Mouse (Mus musculus) embryonic facial prominence, embryonic 13.5 days (tissue): Measurements from ENCODE around the gene Adcyap1r1. TPM values are rescaled to one million over a fixed set of nuclear protein-coding genes. Genes with fewer than 3 reads are reported as not detected.
A peak's percentile ranks its signal among the peaks of the same experiment; 100 is the strongest.

Source experiments
- ATAC-seq: fragments of 200-750 bp; cut with Nextera tagmentation; 2 replicates; pipeline ENCODE4 v1.8.0; 2017; ENCODE audit warnings: low read depth; ENCODE audit not compliant: insufficient number of reproducible peaks, insufficient read depth, low FRiP score, low TSS enrichment
- H3K27ac ChIP-seq: fragments of 300-500 bp; sonication (generic); 2 replicates; pipeline ENCODE4 v1.5.1; 2015; ENCODE audit warnings: moderate library complexity, mild to moderate bottlenecking, inconsistent platforms
- H3K27me3 ChIP-seq: fragments of 300-500 bp; sonication (generic); 2 replicates; pipeline ENCODE4 v1.6.1; 2015; ENCODE audit warnings: mild to moderate bottlenecking, inconsistent platforms
- H3K36me3 ChIP-seq: fragments of 300-500 bp; sonication (generic); 2 replicates; pipeline ENCODE4 v1.6.1; 2015; ENCODE audit warnings: mild to moderate bottlenecking, inconsistent platforms
- H3K4me1 ChIP-seq: fragments of 300-500 bp; sonication (generic); 2 replicates; pipeline ENCODE4 v1.6.1; 2015; ENCODE audit warnings: inconsistent platforms
- H3K4me2 ChIP-seq: fragments of 300-500 bp; sonication (generic); 2 replicates; pipeline ENCODE4 v1.6.1; 2015; ENCODE audit warnings: moderate library complexity, mild to moderate bottlenecking, inconsistent platforms
- H3K4me3 ChIP-seq: fragments of 300-500 bp; sonication (generic); 2 replicates; pipeline ENCODE4 v1.5.1; 2015; ENCODE audit warnings: mild to moderate bottlenecking, inconsistent platforms
- H3K9ac ChIP-seq: fragments of 300-500 bp; sonication (generic); 2 replicates; pipeline ENCODE4 v1.6.1; 2015; ENCODE audit warnings: mild to moderate bottlenecking, inconsistent platforms
- H3K9me3 ChIP-seq: fragments of 300-500 bp; sonication (generic); 2 replicates; pipeline ENCODE4 v1.6.1; 2016; ENCODE audit warnings: inconsistent platforms
- WGBS: fragments of 180-500 bp; shearing (Covaris S2); methylation state at CpG from one replicate; pipeline ENCODE4 v1.1.7; 2015; ENCODE audit warnings: mixed read lengths; 5-methylcytosine and 5-hydroxymethylcytosine counted together
- polyA plus RNA-seq: library from polyadenylated mRNA; unstranded; fragments of >200 nt; fragmentation: Nextera tagmentation; extraction: Ambion mirVana; gene quantifications from 2 replicates; pipeline ENCODE4 v1.2.1, GENCODE M21; 2015

Gene Adcyap1r1
- polyA plus RNA-seq, 1 experiment from 2014 or later, result 1.0 TPM

DNA sequence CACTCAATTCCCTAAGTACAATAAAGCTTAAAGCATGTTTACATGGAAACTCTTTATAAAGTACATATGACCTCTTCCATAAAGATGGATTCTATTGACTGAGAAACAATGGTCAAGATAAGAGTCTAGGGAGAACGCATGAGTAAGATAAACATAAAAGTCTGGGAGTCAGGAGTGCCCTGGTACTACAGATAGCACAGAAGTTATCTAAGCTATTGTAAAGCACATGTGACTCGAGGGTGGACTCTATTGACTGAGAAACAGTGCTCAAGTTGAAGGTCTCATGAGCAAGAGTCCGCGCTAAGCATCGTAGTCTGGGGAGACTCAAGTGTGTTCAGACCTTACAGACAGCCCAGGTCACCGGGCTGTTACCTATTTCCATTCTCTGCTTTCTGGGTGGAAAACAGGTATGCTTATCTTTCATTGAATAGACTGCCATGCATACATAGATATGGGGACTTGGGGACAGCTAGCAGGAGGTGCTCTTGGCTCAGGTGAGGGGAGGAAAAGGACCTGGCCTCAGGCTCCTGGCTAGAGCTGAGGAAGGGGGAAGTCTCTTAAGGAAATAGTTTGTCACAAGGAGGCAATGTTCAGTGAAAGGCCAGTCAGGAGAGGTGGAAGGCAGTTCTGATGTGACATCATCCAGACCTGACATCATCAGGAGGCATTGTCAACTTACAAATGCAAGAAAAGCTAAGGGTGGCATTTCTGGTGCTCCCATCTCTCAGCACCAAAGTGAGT, 57.5 kb downstream of the Adcyap1r1 start:
- Histone ChIP-seq H3K4me3 (no peak overlapping the region), H3K27me3 (no peaks in the 10 kb centered on the region), H3K9me3 (no peaks in the 10 kb centered on the region), H3K9ac (no peak overlapping the region), H3K27ac (no peak overlapping the region), H3K4me2 (no peak overlapping the region), H3K36me3 (no peaks in the 10 kb centered on the region), H3K4me1 (peaks cover 4% of the 10 kb centered on the region; the same call in 1 of the 2 replicates)
- WGBS, result 84% methylated on average over 6 of the region's 6 CpGs
- no peak for ATAC-seq

- Histone ChIP-seq H3K4me2 (no peak overlapping the region), H3K27ac (no peak overlapping the region), H3K9ac (no peak overlapping the region), H3K36me3 (no peaks in the 10 kb centered on the region), H3K4me3 (no peak overlapping the region), H3K27me3 (no peaks in the 10 kb centered on the region), H3K4me1 (peaks cover 4% of the 10 kb centered on the region; the same call in 1 of the 2 replicates), H3K9me3 (no peaks in the 10 kb centered on the region)
- WGBS, result 28% methylated on average over 12 of the region's 12 CpGs
- no peak for ATAC-seq
Observed at GRCm38 (mm10) chr6:55511212-55512065, 59.7 kb downstream of the Adcyap1r1 start.

DNA sequence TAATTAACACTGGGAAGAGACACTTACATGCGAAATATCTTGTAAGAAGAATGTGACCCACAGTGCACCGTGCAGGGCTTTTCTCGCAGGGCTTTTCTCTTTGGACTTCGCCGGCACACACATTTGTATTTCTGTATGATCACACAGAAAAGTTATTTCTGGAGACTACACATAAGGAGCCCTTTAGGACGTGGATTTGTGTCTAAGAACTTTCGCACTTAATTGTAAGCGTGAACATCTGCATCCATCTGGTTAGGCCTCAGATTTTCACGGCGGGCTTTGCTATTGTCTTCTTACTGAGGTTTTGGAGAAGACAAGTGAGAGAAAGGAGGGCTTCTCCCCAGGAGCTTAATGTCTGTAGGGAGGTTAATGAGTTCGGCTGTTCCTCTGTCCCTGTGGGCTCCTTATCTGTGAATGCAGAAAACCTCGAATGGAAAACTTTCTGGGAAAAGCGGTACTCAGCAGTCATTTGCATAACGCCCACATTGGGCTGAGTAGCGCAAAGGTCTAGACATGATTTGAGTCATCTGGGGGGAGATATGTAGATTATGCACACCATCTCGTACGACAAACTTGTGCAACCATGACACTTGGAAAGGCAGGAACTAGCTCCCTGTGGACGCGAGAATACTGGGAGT, 60.4 kb downstream of the Adcyap1r1 start:
- Histone ChIP-seq H3K9me3 (no peaks in the 10 kb centered on the region), H3K9ac (no peak overlapping the region), H3K4me3 (no peak overlapping the region), H3K4me1 (peaks cover 4% of the 10 kb centered on the region; the same call in 1 of the 2 replicates), H3K27ac (no peak overlapping the region), H3K36me3 (no peaks in the 10 kb centered on the region), H3K4me2 (no peak overlapping the region), H3K27me3 (no peaks in the 10 kb centered on the region)
- 51% methylated on average over 19 of the region's 19 CpGs for WGBS
- no peak for ATAC-seq

DNA sequence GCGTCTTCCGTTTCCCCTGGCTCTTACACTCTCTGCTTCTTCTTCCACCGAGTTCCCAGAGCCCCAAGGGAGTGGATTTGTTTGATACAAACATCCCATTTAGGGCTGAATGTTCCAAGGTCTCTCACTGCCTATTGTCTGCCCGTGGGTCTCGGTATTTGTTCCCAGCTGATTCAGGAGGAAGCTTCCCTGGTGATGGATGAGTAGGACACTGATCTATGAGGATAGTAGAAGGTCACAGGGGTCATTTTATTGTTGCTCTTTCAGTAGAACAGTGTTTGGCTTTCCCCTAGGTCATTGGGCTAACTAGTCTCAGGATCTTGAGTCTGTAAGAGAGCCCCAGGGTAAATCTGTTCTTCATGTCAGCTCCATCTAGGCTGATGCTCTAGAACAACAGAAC, 61.7 kb downstream of the Adcyap1r1 start:
- no peak overlapping the region for H3K4me2 ChIP-seq
- 62% methylated on average over 5 of the region's 5 CpGs for WGBS
- H3K4me3 ChIP-seq, result no peak overlapping the region
- no peaks in the 10 kb centered on the region for H3K9me3 ChIP-seq
- H3K27me3 ChIP-seq, result no peaks in the 10 kb centered on the region
- no peak overlapping the region for H3K27ac ChIP-seq
- no peak overlapping the region for H3K9ac ChIP-seq
- ATAC-seq, result no peak
- H3K4me1 ChIP-seq, result peaks cover 4% of the 10 kb centered on the region; the same call in 1 of the 2 replicates
- no peaks in the 10 kb centered on the region for H3K36me3 ChIP-seq

- ATAC-seq, result no peak
- Histone ChIP-seq H3K27me3 (no peaks in the 10 kb centered on the region), H3K4me1 (no peaks in the 10 kb centered on the region), H3K4me2 (peak overlapping the region; percentile 36), H3K27ac (no peak overlapping the region), H3K36me3 (no peaks in the 10 kb centered on the region), H3K4me3 (peak overlapping the region; percentile 9), H3K9me3 (no peaks in the 10 kb centered on the region), H3K9ac (no peak overlapping the region)
- 15% methylated on average over 11 of the region's 11 CpGs for WGBS
Observed at GRCm38 (mm10) chr6:55519605-55520201, 67.9 kb downstream of the Adcyap1r1 start.

GRCm38 (mm10) chr6:55520237-55521095, 68.7 kb downstream of the Adcyap1r1 start:
- H3K4me3 ChIP-seq, result peak overlapping the region; percentile 9; the same call in 1 of the 2 replicates

DNA sequence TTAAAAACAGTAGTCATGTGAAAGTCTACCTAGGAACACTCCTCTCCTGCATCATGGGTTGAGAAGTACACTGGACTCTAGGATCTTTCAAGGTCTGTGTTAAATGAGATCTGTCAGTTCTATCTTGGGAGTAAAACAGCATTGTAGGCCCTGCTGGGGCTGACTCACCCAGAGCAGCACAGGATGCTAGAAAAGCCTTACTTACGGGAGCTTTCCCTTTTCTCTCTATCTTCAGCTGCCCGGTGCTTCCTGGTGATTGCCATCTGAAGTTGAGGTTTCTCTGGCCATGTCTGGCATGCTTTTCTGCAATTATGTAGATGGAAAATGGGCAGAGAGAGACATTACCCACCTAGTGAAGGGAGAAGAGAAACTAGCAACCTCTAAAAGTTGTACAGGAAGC, 84.7 kb downstream of the Adcyap1r1 start:
- WGBS, result 72% methylated on average over 2 of the region's 2 CpGs
- no peaks in the 10 kb centered on the region for H3K4me1 ChIP-seq
- no peaks in the 10 kb centered on the region for H3K27me3 ChIP-seq
- H3K9ac ChIP-seq, result no peak overlapping the region
- H3K36me3 ChIP-seq, result no peaks in the 10 kb centered on the region
- ATAC-seq, result no peak
- H3K4me3 ChIP-seq, result no peak overlapping the region
- no peak overlapping the region for H3K4me2 ChIP-seq
- H3K27ac ChIP-seq, result no peak overlapping the region
- no peaks in the 10 kb centered on the region for H3K9me3 ChIP-seq

More at GRCm38 (mm10) chr6:55520237-55521095, 68.7 kb downstream of the Adcyap1r1 start:
- Histone ChIP-seq H3K36me3 (no peaks in the 10 kb centered on the region), H3K9ac (no peak overlapping the region), H3K9me3 (no peaks in the 10 kb centered on the region), H3K4me2 (peak overlapping the region; percentile 36), H3K4me1 (no peaks in the 10 kb centered on the region), H3K27ac (no peak overlapping the region), H3K27me3 (no peaks in the 10 kb centered on the region)
- WGBS, result 53% methylated on average over 11 of the region's 11 CpGs
- ATAC-seq, result no peak

DNA sequence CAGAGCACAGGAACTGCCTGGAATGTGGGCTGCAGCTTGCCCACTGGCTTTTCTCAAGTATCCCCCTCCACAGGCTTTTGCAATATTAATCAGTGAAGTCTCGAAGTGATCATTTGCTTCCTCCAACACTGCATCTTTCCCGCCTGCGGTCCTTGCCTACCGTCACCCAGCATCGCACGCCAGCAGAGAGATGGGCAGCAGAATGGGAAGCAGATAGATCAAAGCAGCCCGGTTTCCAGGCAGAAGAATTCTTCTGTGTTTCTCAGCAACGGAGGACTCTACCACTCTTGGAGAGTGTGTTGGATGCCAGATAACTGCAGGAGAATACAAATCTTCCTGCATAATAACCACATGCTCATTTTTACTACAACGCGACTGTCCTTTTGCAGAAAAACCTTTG, 87.4 kb downstream of the Adcyap1r1 start:
- no peak overlapping the region for H3K9ac ChIP-seq
- no peak overlapping the region for H3K4me2 ChIP-seq
- no peaks in the 10 kb centered on the region for H3K9me3 ChIP-seq
- no peaks in the 10 kb centered on the region for H3K27me3 ChIP-seq
- 76% methylated on average over 10 of the region's 10 CpGs for WGBS
- no peak overlapping the region for H3K27ac ChIP-seq
- no peak for ATAC-seq
- H3K4me3 ChIP-seq, result no peak overlapping the region
- H3K4me1 ChIP-seq, result no peaks in the 10 kb centered on the region
- no peaks in the 10 kb centered on the region for H3K36me3 ChIP-seq

DNA sequence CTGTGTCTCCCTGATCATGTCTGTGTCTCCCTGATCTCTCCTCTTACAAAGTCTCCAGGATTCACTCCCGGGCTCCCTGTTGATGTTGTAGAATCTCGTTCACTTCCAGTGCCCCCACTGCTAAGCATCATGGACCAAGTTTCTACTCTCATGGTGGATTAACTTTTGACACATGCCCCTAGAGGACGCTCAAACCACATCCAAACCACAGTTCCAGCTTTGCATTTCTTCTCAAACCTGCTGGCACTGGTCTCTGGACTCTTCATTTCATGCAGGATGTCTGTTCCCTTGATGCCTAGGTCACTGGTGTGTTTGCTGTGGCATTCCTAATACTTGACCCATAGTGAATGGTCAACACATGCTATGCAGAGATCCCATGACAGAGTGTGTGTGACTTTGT, 90.6 kb downstream of the Adcyap1r1 start:
- Histone ChIP-seq H3K27ac (no peak overlapping the region), H3K9ac (no peak overlapping the region), H3K4me1 (no peaks in the 10 kb centered on the region), H3K4me2 (no peak overlapping the region), H3K27me3 (no peaks in the 10 kb centered on the region), H3K9me3 (no peaks in the 10 kb centered on the region), H3K36me3 (no peaks in the 10 kb centered on the region), H3K4me3 (no peak overlapping the region)
- no peak for ATAC-seq
- WGBS, result 46% methylated on average over 3 of the region's 3 CpGs

DNA sequence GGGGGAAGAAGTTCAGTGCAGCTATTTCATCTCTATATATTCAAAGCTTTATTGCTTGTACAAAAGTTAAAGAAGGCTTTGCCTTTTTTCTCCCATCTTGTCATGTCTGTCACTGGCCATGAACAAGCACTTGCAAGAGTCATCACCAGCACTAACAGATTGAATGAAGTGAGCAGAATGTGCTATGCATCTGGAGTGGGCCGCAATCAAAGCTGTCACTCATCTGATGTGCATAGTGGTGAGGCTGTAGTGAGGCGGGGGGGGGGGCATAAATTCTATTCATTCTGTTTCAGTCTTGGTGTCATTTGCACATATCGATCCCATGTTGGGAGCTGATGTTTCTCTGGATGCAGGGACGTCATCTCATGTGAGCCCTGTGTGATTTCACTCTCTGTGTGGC, 91.6 kb downstream of the Adcyap1r1 start:
- no peak for ATAC-seq
- WGBS, result 85% methylated on average over 4 of the region's 4 CpGs
- H3K4me2 ChIP-seq, result no peak overlapping the region
- no peaks in the 10 kb centered on the region for H3K9me3 ChIP-seq
- no peak overlapping the region for H3K9ac ChIP-seq
- H3K27me3 ChIP-seq, result no peaks in the 10 kb centered on the region
- H3K4me1 ChIP-seq, result no peaks in the 10 kb centered on the region
- H3K36me3 ChIP-seq, result no peaks in the 10 kb centered on the region
- H3K27ac ChIP-seq, result no peak overlapping the region
- no peak overlapping the region for H3K4me3 ChIP-seq
